Mouse (Mus musculus) right cerebral cortex, postnatal 25 days (tissue): Measurements from ENCODE around the gene Ankrd53.
"Not testable (repeated sequence)": the region's sequence is repeated elsewhere in the genome, so short reads cannot be mapped to it uniquely, and the experiment has no call there.

Source experiments
- DNase-seq: peaks from one replicate; pipeline ENCODE4 v3.0.0; 2022

The Ankrd53 gene

DNA sequence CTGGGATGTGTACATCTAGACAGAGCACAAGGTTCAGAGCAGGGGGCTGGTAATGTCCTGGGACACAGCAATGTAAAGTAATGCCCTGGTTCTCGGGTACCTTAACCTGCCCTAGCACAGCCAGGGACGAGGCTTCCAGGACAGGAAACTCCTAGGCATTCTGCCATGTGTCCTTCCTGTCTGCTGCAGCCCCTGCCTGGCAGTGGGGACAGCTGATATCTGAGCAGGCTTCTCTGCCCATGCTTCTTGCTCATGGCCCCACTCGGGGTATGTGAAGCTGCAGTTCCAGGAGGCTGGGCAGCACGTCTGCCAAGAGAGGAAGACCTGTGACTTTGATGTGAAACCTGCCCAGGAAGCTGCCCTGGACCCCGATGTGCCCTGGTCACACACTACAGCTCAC, 6.0 kb downstream of the Ankrd53 start:
- no peak for DNase-seq

DNA sequence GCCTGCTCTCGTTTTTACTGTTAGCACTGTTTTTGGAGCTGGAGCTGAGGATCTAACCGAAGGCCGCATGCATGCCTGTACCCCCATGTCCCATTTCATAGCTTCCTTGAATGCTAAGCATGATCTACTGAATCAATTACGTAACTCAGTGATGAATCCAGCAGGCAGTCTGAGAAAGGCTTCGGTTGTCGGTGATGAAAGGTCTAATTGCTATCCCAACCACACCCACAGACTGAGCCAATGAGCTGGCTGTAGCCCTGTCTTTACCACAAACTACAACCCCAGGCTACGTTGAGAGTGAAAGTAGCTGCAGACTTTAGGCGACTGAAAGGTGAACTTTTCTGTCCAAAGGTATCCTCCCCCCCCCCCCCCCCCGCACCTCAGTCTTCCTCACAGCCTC, 11.7 kb downstream of the Ankrd53 start:
- no peak for DNase-seq

DNA sequence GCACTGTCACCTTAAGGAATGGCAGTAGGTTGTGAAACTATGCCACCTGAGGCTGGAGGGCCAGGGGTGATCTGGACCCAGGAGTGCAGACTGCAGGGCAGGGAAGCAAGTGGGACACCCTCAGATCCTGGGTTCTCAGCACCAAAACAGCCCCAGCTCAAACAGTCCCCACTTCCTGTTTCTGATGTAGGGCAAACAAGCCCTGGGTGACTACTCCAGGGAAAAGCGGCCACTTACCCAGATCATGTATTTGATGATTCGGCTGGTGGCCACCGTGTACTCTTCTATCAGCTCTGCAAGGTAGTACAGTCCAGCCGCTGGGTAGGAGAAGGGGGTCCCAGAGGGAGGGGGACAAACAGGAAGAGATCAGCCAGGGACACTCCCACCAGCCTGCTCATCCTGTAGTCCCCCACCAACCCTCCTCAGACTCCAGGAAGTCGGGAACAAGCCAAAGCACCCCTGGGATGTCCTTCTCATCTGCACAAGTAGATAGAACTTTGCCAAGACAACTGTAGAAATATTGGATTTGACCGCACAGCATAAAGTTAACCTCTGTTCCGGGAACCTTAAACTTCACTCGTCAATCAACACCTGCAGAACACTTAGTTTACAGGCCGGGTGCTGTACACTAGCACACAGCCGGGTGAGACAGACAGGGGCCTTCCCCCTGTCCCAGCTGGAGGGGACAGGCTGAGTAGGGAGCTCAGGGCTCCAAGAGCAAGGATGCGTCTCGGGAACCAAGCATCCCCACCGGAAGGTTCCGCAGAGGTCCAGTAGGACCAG, 12.5 kb downstream of the Ankrd53 start:
- DNase-seq = no peak

DNA sequence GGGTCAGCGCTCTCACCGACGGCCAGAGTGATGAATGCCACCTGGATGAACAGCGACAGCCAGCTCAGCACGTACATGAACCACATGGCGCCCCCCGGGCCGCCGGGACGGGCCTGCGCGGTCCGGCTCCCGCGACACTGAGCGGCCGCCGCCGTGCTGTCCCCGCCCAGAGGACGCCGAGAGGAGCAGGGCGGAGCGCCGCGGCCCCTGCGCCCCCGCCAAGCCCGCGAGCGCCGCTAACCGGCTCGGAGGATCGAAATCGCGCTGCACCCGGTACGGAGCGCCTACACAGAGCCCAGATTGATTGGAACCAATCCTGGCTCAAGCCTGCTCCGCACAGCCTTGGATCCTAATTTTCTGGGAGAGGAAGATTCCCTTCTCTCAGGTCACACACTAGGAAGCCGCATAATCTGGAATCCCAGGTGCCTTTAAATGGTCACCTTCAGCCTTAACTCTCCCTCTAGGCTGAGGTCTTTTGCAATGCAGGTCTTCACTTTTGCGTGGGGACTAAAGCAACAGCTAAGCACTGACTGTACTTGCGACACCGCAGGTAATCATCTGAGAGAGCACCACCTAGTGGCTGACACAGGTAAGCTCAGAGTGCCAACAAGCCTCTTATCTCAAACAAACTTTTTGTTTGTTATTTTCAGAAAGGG, 13.3 kb downstream of the Ankrd53 start, which contains the start of gene Tex261:
Gene Tex261 (minus strand): TSS at position 176 of the 656 bp plus-strand sequence.
- DNase-seq = peak; percentile 92

DNA sequence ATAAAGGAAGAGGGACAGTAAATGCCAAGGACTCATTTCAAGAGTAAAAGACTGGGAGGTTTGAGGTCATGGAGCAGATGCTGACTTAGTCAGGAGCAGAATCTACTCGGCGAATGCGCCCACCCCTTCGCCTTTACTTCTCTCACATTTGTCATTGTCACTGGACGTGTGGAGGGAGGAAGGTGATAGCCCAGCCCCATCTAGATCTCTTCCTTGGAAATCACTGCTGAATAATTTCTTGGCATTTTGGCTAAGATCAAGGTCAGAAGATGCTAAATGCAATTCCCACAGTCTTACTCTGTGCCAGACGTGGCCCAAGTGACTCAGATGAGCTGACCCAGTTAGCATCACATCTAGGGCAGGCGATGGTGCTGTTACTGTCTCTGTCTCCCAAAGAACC, 15.9 kb downstream of the Ankrd53 start:
- no peak for DNase-seq

DNA sequence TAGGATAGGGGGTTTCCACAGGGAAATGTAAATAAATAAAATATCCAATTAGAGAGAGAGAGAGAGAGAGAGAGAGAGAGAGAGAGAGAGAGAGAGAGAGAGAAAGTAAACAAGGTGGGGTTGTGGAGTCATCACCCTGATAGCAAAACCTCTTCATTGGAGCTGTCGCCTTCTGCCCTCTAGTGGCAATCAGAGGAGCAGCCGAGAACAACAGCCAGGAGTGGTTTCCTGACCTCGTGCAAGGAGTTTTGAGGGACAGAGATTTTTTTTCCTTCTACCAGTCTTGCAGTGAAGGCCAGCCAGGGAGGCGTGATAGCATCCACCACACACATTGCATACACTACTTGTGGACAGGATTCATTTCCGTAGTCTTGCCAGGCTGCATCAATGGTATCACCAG, 16.6 kb downstream of the Ankrd53 start:
- no peak for DNase-seq

DNA sequence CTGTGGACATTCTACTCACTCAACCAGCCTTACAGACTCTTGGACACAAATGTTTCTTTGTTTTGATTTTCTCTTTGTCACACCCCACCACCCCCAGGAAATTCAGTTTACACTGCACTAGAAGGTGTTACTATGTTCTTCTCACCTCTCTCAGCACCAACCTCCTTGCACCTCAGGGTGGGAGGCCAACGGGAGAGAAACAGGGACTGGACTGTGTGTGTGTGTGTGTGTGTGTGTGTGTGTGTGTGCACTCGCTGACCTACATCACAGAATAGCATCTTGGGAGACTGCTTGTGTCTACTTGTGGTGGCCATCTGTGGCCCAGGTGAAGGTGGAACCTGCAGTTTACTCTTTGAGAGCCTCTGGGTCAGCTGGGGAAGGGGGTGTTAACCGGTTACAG, 24.0 kb downstream of the Ankrd53 start:
- no peak for DNase-seq

DNA sequence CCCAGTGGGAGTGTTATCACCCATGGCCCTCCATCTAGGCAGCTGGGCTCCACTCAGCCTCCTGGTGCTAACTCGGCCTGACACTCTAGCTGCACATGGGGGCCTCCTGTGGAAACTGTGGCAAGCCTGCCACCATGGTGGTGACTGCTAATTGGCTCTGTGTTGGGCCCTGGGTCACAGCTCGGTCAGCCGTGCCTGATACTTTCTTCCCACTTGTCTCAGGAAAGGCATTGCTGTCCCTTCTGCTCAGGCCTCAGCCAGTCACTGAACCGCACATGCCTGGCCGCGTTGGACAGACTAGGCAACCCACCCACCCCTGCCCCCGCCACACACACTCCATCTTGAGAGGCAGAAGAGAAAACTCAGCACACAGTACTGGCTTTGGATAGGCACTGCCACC, 26.1 kb downstream of the Ankrd53 start:
- DNase-seq = no peak

DNA sequence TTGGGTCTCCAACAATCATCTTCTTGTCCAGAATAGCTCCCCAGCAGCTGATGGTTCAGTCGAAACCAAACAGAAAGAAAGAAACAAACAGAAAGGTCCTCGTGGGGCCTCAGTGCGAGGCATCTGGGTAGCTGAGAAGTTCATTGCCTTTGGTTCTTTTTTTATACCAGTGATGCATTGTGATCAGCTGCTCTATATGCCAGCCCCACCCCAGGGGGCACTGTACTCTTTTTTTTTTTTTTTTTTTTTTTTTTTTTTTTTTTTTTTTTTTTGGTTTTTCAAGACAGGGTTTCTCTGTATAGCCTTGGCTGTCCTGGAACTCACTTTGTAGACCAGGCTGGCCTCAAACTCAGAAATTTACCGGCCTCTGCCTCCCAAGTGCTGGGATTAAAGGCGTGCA, 28.1 kb downstream of the Ankrd53 start:
- DNase-seq = not testable (repeated sequence)

DNA sequence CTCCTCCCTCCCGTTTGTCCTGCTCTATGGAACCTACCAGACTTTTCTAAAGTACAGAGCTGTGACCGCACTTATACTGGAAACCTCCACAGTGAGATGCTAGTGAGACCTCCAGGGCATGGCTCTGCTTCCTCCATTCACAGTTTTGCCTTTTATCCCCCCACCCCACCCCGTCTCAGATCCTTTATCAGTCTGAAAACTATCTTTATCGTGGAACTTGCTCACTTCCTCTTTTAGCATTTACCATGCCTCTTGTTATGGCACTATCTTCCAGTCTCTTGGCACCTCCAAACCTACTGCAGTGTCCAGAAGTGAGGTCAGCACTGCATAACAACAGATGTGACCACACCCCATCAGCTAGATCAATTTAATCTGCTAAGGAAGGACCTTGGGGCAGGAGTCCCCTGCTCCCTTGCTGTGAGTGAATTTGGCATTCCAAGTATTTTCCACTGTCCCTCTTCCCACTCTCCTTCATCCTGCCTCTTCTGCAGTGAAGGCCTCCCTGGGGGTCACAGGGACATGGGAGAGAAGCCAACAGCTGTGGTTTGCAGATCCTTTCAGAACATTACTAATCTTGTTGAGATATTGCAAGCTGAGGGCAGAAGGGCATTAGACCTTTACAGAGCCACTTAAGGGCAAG, 28.9 kb downstream of the Ankrd53 start:
- DNase-seq = no peak

DNA sequence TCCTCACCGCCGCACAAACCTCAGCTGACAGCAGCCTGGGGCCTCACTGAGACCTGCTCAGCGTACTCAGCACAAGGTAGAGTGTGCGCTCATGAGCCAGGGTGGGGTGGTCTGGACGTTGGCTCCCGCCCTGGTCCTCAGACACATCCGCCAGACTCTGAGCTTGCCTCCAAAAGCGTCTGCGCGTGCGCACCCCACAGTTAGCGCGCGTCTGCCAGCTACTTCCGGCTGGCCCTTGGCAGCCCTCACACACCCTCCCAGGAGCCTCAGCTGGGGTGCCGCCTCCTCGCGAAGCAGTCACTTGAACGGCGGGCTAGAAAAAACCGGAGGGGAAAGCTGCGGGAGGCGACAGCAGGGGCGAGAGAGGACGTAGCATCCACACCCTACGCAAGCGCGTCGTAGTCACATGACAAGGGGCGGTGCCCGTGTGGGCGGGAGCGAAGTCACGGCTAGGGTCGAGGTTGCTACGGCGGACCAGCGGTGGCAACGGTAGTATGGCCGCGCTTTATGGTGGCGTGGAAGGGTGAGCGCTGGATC, 32.4 kb downstream of the Ankrd53 start, which contains the start of gene Nagk:
Gene Nagk (plus strand): TSS at position 223 of the 537 bp plus-strand sequence.
- peak; percentile 93 for DNase-seq

DNA sequence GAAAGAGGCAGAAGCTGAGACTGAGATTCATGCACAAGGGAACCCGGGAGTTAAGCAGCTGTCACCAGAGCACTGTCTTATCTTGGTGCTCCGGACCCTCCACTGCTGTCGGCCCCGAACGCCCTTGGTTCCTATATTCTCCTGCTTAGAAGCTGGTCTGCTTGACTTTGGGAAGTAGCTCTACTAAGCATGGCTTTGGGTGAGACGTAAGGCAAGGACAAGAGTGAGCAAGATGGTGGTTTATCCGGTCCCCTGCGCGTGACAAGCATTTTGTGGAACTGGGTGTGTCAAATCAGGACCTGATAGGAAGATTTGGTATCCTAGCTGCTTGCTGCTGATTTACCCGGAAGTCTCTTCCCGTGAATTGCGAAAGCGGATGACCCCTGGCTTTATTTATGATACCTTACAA, 33.1 kb downstream of the Ankrd53 start:
- peak; percentile 42 for DNase-seq

DNA sequence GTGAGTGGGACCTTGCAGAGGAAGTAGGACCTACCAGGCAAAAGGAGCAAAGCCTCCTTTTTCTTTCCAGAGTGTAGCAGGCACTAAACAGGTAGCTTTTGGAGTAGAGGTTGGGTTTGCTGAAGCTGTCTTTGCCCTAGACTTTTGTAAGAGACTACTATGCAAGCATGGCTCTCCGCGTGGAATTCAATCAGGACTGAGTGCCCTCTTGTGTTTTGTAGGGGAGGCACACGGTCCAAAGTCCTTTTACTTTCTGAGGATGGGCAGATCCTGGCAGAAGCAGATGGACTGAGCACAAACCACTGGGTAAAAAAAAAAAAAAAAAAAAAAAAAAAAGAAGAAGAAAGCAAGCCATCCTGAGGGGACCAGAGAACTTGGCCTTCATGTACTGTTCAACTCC, 34.2 kb downstream of the Ankrd53 start:
- no peak for DNase-seq

DNA sequence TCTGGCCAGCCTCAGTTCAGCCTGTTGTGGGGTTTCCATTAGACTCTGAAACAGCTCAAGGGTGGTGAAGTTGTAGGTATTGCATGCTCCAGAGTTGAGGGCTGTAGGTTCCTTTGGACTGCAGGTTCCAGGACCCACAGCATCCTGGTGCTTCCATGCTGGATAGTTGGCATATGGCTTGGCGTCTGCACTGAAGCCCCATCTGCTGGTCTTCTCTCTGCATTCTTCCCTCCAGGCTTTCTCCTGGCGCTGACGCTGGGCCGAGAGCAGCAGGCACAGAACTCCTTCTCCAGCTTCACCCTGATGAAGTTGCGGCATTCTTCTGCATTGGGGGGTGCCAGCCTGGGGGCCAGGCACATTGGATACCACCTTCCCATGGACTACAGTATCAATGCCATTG, 39.6 kb downstream of the Ankrd53 start:
- peak; percentile 27 for DNase-seq

DNA sequence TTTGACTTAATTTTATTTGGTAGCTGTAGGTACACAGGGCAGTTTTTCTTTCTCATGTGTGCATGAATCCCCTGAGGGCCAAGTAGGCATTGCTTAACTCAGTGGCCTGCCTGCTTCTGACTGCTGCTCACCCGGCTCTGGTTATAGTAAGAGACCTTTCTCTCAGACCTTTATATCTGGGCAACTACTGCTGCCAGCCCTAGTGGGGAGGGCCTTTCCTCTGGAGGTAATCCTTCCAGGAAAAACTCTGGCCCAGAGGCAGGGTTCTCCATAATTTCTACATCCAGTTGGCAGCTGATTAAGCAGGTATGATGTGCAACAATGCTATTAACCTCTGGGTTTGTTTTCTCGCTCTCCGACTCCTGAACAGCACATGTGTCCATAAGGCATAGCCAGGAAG, 40.4 kb downstream of the Ankrd53 start:
- DNase-seq = no peak

DNA sequence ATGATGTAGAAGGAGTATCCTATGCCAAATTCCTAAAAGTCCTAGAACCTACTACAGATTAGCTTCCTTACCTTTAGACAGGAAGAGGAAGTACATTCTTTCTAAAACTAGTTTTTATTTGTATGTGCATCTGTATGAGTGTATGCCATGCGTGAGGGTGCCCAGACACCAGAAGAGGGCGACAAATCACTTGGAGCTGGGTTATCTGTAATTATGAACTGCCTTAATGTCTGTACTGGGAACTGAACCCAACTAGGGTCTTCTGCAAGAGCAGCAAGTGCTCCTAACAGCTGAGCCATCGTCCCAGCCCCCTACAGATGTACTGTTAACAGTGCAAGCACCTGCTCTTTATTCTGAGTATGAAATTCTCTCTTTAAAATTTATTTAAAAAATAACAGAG, 53.4 kb downstream of the Ankrd53 start:
- DNase-seq = no peak
